Mouse (Mus musculus) heart, adult 2 months (tissue): ENCODE measurements at regions not wholly inside any gene's neighbourhood (a gene's known extent, or its start where the extent isn't known, plus 50 kb on each side); places are given as distances from the start of the nearest gene placed in this dataset.

ENCODE experiments used
- CTCF ChIP-seq: fragments of 200-600 bp; IDR thresholded peaks from 2 replicates; pipeline ENCODE4 v1.8.1; 2022; ENCODE audit warnings: antibody characterized with exemption, mild to moderate bottlenecking, moderate library complexity
- POLR2A ChIP-seq: fragments of 200-500 bp; IDR thresholded peaks from 2 replicates; pipeline ENCODE4 v1.6.1; 2011; ENCODE audit warnings: mild to moderate bottlenecking, low read depth, low read length, control low read depth; ENCODE audit not compliant: insufficient read depth

- no peak for TF ChIP-seq POLR2A
- peak; percentile 48 for TF ChIP-seq CTCF
These were observed 272.7 kb downstream of the Gm11146 start for GRCm38 (mm10) chr16:77329160-77329691.
